Mouse (Mus musculus) gastrocnemius, postnatal 36 days (tissue): ENCODE results near the gene Rgs16. TPM values are rescaled to one million over a fixed set of nuclear protein-coding genes. Genes with fewer than 3 reads are reported as not detected.

Experiments
- total RNA-seq, 2 experiments: library from RNA; stranded (reverse); gene quantifications; 2 replicates each; pipeline ENCODE4 v1.2.3; 2021

Rgs16 gene
- total RNA-seq, 2 experiments from 2014 or later: 0.62 to 1.1 TPM

Other genes starting within 250 kb of the Rgs16 start
- 1 to 10 TPM; 1.7 to 1.9 TPM for gene Npl, start 190.3 kb upstream of the Rgs16 start, total RNA-seq
- gene Rgs8, start 87.3 kb upstream of the Rgs16 start, total RNA-seq: under 1 TPM in 1 of 2 experiments, not detected in 1; 0.05 TPM
- 1 to 10 TPM in 1 of 2 experiments, under 1 TPM in 1; 0.99 to 1.4 TPM for gene Rnasel, start 9.1 kb downstream of the Rgs16 start, total RNA-seq
- gene Rgsl1, start 103.8 kb downstream of the Rgs16 start, total RNA-seq: under 1 TPM in 1 of 2 experiments, not detected in 1; 0.23 TPM
- not detected for gene Teddm1b, start 134.0 kb downstream of the Rgs16 start, total RNA-seq
- not detected for gene Teddm1a, start 151.4 kb downstream of the Rgs16 start, total RNA-seq
- gene Glul, start 159.6 kb downstream of the Rgs16 start, total RNA-seq: 100 to 1,000 TPM; 354 to 444 TPM
- gene Teddm2, start 159.9 kb downstream of the Rgs16 start, total RNA-seq: 1 to 10 TPM; 1.6 to 2.9 TPM